Mouse (Mus musculus): ENCODE data around the gene Pcp4l1.

GRCm38 (mm10) chr1:171239992-171240744, 44.1 kb upstream of the Pcp4l1 start:
- TF ChIP-seq GATA1 (IDR thresholded peaks at IDR 0.05; ENCODE audit: borderline replicate concordance, low read length) (no peak), FLI1 (IDR thresholded peaks at IDR 0.05; ENCODE audit: low read length) (no peak)

Data from megakaryocyte, embryonic 14.5 days (primary cell).